Mouse (Mus musculus) heart, embryonic 13.5 days (tissue): Measurements from ENCODE around the gene Pdzd8. TPM values are rescaled to one million over a fixed set of nuclear protein-coding genes. Genes with fewer than 3 reads are reported as not detected.
A peak's percentile ranks its signal among the peaks of the same experiment; 100 is the strongest.

Experiments used
- ATAC-seq: fragments of 200-750 bp; cut with Nextera tagmentation; 2 replicates; pipeline ENCODE4 v1.8.0; 2017; ENCODE audit warnings: moderate TSS enrichment; ENCODE audit not compliant: insufficient number of reproducible peaks, low FRiP score, low TSS enrichment; ENCODE audit errors: extremely low read depth
- H3K27ac ChIP-seq: fragments of 300-500 bp; sonication (generic); replicated peaks from 2 replicates; pipeline ENCODE4 v1.5.1; 2015; ENCODE audit warnings: moderate library complexity, mild to moderate bottlenecking, inconsistent platforms
- H3K27me3 ChIP-seq: fragments of 300-500 bp; sonication (generic); replicated peaks from 2 replicates; pipeline ENCODE4 v1.6.1; 2015; ENCODE audit warnings: mild to moderate bottlenecking, inconsistent platforms
- H3K36me3 ChIP-seq: fragments of 300-500 bp; sonication (generic); 2 replicates; pipeline ENCODE4 v1.6.1; 2015; ENCODE audit warnings: mild to moderate bottlenecking, inconsistent platforms
- H3K4me1 ChIP-seq: fragments of 300-500 bp; sonication (generic); 2 replicates; pipeline ENCODE4 v1.6.1; 2015; ENCODE audit warnings: inconsistent platforms
- H3K4me2 ChIP-seq: fragments of 300-500 bp; sonication (generic); 2 replicates; pipeline ENCODE4 v1.6.1; 2015; ENCODE audit warnings: inconsistent platforms, mild to moderate bottlenecking, moderate library complexity
- H3K4me3 ChIP-seq: fragments of 300-500 bp; sonication (generic); 2 replicates; pipeline ENCODE4 v1.5.1; 2015; ENCODE audit warnings: moderate library complexity, mild to moderate bottlenecking, inconsistent platforms
- H3K9ac ChIP-seq: fragments of 300-500 bp; sonication (generic); 2 replicates; pipeline ENCODE4 v1.6.1; 2015; ENCODE audit warnings: inconsistent platforms, mild to moderate bottlenecking, moderate library complexity
- H3K9me3 ChIP-seq: fragments of 300-500 bp; sonication (generic); 2 replicates; pipeline ENCODE4 v1.6.1; 2016; ENCODE audit warnings: inconsistent platforms
- WGBS: fragments of 180-500 bp; shearing (Covaris S2); methylation state at CpG from one replicate; pipeline ENCODE4 v1.1.7; 2015; ENCODE audit warnings: mixed read lengths; 5-methylcytosine and 5-hydroxymethylcytosine counted together
- polyA plus RNA-seq: library from polyadenylated mRNA; unstranded; fragments of >200 nt; fragmentation: Nextera tagmentation; extraction: Ambion mirVana; gene quantifications from 2 replicates; pipeline ENCODE4 v1.2.1, GENCODE M21; 2015

Pdzd8 gene
- polyA plus RNA-seq, 1 experiment from 2014 or later = 7.0 TPM

DNA sequence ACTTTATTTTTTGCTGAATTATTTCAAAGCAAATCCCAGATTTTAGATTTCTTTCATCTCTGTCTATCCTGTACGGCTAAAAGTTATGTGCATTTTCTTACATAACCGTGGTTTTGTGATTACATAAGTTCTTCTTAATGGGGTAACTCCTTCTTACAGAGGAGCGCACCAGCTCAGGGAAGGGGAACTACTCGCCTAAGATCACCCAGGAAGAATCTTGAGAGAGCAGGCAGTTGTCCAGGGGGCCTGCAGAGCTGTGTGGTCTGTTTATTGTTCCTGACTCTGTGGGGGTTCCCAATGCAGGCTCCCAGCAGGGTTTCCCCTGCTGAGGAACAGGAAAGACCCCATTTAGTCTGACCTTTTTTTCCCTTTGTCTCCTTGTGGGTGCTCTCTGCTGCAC lies 27.3 kb upstream of the Pdzd8 start:
- Histone ChIP-seq H3K4me1 (no peaks in the 10 kb centered on the region), H3K27me3 (peaks cover 3% of the 10 kb centered on the region; the same call in 1 of the 2 replicates), H3K9me3 (0 out of 2 replicates have a peak, but pooled peaks cover 5% of the 10 kb centered on the region), H3K36me3 (no peaks in the 10 kb centered on the region), H3K27ac (no peak overlapping the region), H3K9ac (no peak overlapping the region), H3K4me2 (no peak overlapping the region), H3K4me3 (no peak overlapping the region)
- WGBS = 71% methylated on average over 4 of the region's 4 CpGs
- no peak for ATAC-seq

DNA sequence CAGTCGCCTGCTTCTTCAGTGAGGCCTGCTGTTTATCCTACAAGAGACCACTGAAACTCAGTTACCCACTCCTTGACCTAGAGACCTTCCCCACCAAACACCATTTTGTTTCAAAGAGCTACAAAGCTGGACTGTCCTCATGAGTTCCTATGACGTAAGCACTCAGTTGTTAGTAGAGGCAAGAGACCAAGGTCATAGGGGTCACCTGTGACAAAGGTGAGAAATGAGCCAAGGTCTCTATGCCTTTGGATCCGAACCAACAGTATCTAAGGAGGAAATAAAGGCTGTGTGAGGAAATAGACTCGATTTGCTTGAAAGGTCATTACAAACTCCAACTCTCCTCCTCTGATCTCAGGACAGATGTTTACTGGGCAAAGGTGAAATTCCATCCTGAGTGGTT lies 25.4 kb upstream of the Pdzd8 start:
- ATAC-seq = no peak
- no peak overlapping the region for H3K27ac ChIP-seq
- H3K27me3 ChIP-seq = peaks cover 6% of the 10 kb centered on the region; the same call in 1 of the 2 replicates
- WGBS = 73% methylated on average over 4 of the region's 4 CpGs
- no peak overlapping the region for H3K9ac ChIP-seq
- no peaks in the 10 kb centered on the region for H3K4me1 ChIP-seq
- H3K36me3 ChIP-seq = no peaks in the 10 kb centered on the region
- H3K4me2 ChIP-seq = no peak overlapping the region
- no peak overlapping the region for H3K4me3 ChIP-seq
- 0 out of 2 replicates have a peak, but pooled peaks cover 5% of the 10 kb centered on the region for H3K9me3 ChIP-seq

DNA sequence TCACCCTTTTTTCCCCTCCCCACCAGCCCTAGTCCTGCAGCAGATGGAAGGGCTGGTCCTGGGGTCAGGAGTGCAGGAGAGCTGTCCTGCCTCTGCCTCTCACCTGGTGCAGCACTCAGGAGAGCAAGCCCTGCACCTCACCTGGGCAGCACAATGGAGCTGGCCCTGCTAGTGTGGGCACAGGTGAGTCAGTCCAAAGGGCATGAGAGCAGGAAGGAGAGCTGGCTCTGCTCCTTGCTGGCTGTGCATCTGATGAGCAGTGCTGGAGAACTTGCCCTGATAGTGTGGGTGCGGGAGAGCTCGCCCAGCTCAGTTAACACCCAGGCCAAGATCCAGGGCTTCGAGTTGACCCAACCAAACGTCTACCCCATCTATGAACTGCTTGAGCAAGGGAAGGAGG lies 22.3 kb upstream of the Pdzd8 start:
- Histone ChIP-seq H3K4me1 (no peaks in the 10 kb centered on the region), H3K4me3 (no peak overlapping the region), H3K36me3 (no peaks in the 10 kb centered on the region), H3K9me3 (no peaks in the 10 kb centered on the region), H3K9ac (no peak overlapping the region), H3K4me2 (no peak overlapping the region), H3K27ac (no peak overlapping the region), H3K27me3 (peaks cover 15% of the 10 kb centered on the region; the same call in 1 of the 2 replicates)
- ATAC-seq = no peak
- WGBS = 78% methylated on average over 4 of the region's 4 CpGs

DNA sequence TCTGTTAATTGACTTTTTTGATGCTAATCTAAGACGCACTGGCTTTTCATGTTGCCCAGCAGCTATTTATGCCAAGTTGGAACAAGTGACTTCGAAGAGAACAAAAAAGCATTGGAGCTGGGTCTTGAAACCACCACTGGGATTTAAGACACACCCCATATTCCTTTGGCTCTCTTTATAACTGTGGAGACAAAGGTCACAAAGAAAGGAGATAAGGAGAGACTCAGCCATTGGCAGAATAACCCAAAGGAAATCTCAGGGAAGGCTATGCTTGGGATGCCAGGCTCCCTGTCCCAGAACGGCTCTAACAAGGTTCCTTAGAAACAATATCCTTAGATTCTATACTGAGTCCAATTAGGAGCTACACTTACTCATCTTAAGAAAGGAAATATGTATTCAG lies 21.1 kb upstream of the Pdzd8 start:
- Histone ChIP-seq H3K27ac (no peak overlapping the region), H3K9me3 (no peaks in the 10 kb centered on the region), H3K4me3 (no peak overlapping the region), H3K4me1 (no peaks in the 10 kb centered on the region), H3K27me3 (peaks cover 24% of the 10 kb centered on the region), H3K4me2 (no peak overlapping the region), H3K36me3 (no peaks in the 10 kb centered on the region), H3K9ac (no peak overlapping the region)
- no peak for ATAC-seq
- WGBS = 75% methylated on average over 3 of the region's 3 CpGs

DNA sequence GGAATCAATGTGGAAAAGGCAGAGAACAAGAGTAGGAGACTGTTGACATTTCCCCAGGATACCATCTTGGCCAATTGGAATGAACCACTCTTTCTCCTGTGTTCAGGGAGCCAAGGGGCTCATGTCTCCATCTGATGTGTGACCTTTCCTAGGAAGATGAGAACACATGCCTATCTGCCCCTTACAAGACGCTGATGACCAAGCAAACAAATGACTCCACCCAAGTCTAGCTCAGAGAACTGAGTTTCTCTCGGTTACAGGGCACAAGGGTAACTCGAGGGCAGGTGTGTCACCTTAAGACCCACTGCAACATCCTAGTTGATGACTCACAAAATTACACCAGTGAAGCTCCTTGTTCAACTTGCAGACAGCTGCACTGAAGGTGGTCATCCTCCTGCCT lies 18.1 kb upstream of the Pdzd8 start:
- Histone ChIP-seq H3K4me3 (no peak overlapping the region), H3K4me2 (no peak overlapping the region), H3K36me3 (no peaks in the 10 kb centered on the region), H3K27me3 (peaks cover 42% of the 10 kb centered on the region), H3K9ac (no peak overlapping the region), H3K27ac (no peak overlapping the region), H3K9me3 (no peaks in the 10 kb centered on the region), H3K4me1 (no peaks in the 10 kb centered on the region)
- whole genome bisulfite sequencing = 73% methylated on average over 3 of the region's 3 CpGs
- ATAC-seq = no peak; the same call in 1 of the 2 replicates

DNA sequence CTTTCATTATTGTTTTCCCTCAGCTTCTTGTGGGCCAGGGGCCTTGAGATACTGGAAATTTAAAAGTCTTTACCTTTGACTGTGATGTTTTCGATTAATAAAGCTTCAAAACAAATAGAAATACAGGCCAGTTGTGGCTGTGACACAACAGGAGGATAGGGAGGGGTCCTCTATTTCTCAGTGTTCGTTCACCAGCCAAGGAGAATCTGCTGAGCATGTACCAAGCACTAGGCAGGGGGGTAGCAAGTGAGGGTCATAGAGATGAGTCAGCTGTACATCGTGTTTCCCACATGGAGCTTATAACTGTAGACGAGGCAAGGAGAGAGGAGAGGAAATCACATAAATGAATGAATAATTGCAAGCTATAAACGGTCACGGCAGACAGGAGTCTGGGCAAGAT lies 17.1 kb upstream of the Pdzd8 start:
- Histone ChIP-seq H3K9ac (no peak overlapping the region), H3K4me1 (no peaks in the 10 kb centered on the region), H3K4me3 (no peak overlapping the region), H3K4me2 (no peak overlapping the region), H3K27ac (no peak overlapping the region), H3K9me3 (no peaks in the 10 kb centered on the region), H3K27me3 (peaks cover 41% of the 10 kb centered on the region), H3K36me3 (no peaks in the 10 kb centered on the region)
- WGBS = 72% methylated on average over 6 of the region's 6 CpGs
- ATAC-seq = no peak

DNA sequence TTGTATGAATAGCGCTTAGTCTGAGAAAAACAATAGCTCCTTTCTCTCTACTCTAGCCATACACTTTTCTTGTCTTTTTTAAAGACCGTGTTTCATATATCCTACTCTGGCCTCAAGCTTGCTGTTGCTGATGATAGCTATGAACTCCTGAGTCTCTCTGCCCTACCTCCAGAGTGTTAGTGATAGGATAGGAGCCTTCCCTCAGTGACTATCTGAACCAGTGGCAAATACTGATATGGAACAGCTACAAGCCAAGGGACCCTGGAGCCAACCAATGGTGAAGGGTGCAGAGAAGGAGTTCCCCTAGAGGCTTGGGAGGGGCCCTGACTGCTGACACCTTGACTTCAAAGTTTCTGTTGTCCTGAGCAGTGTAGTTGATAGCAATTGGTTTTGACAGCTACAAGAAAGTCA lies 14.9 kb upstream of the Pdzd8 start:
- Histone ChIP-seq H3K4me2 (no peak overlapping the region), H3K9me3 (no peaks in the 10 kb centered on the region), H3K36me3 (no peaks in the 10 kb centered on the region), H3K27me3 (peaks cover 51% of the 10 kb centered on the region), H3K9ac (no peak overlapping the region), H3K27ac (no peak overlapping the region), H3K4me3 (no peak overlapping the region), H3K4me1 (peaks cover 10% of the 10 kb centered on the region)
- WGBS = 55% methylated on average over 2 of the region's 2 CpGs
- no peak for ATAC-seq

DNA sequence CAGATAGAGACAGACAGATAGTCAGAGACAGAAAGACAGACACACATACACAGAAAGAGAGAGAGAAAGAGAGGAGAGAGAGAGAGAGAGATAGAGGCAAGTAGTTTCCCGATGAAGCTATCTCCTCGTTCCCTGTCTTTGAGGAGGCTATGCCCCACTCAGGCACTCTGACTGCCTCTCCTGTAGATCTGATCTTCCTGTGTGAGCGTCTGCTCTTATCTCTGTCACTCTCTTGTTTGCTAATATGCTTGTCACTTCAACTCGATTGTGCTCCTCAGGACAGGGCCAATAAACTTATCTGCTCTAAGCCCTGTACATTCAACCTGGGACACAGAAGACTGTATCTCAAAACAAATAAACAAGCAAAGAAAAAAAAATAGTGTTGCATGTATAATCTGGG lies 13.6 kb upstream of the Pdzd8 start:
- no peak overlapping the region for H3K27ac ChIP-seq
- H3K27me3 ChIP-seq = peaks cover 51% of the 10 kb centered on the region
- WGBS = 12% methylated on average over 4 of the region's 4 CpGs
- H3K4me3 ChIP-seq = no peak overlapping the region
- H3K9ac ChIP-seq = no peak overlapping the region
- no peak for ATAC-seq
- peaks cover 19% of the 10 kb centered on the region for H3K4me1 ChIP-seq
- H3K9me3 ChIP-seq = no peaks in the 10 kb centered on the region
- no peaks in the 10 kb centered on the region for H3K36me3 ChIP-seq
- H3K4me2 ChIP-seq = no peak overlapping the region

DNA sequence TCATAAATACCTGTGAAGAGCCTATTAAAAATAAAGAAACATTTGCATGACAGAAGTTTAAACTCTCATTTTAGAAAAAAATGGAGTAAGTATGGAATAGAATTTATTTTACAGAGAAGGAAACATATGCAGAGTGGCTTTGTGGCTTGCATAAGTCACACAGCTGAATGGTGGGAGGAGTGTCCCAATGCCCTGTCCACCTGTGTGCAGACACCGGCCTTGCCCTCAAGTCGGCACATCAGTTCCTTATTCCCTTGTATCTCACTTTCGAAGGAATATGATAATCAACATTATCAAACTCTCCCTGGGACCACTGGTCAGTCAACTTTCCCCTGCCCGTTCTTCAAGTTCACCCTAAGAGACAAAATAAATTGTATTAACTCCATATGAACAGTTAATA lies 12.3 kb upstream of the Pdzd8 start:
- Histone ChIP-seq H3K9ac (no peak overlapping the region), H3K27ac (no peak overlapping the region), H3K4me3 (no peak overlapping the region), H3K9me3 (no peaks in the 10 kb centered on the region), H3K4me1 (peaks cover 19% of the 10 kb centered on the region), H3K27me3 (peaks cover 55% of the 10 kb centered on the region), H3K36me3 (no peaks in the 10 kb centered on the region), H3K4me2 (no peak overlapping the region)
- WGBS = 81% methylated on average over 4 of the region's 4 CpGs
- no peak for ATAC-seq

DNA sequence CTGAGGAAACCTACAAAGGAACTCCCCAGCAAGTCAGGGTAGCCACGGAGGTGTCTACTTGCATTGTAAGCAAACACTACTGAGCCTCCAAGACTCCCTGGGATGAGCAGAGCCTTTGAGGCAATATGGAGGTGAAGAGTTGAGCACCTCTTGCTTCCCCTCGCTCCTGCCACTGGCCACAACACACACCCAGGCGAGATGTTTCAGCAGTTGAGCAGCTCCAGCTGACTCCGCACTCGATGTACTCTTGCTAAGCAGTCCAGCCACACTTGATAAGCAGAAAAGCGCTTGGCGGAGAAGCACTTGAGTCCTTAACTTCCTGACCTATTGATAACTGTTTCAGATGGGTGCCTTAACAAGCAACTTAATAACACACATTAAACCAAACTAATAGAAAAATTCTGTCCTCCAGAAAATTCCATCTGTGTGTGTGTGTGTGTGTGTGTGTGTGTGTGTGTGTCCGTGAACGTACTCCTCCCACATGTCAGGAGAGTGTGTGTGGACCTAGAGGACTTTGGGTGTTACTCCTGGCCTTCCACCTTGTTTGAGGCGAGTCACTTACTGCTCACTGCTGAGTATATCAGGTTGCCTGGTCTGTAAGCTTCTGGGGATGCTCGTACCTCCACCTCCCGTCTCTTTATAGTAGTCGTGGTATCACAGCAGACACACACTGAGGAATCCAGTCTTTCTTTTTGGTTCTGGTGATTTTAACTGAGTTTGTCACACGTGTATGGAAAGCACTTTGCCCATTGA lies 11.4 kb upstream of the Pdzd8 start:
- H3K9me3 ChIP-seq = no peaks in the 10 kb centered on the region
- H3K36me3 ChIP-seq = no peaks in the 10 kb centered on the region
- WGBS = 36% methylated on average over 14 of the region's 14 CpGs
- peaks cover 58% of the 10 kb centered on the region for H3K27me3 ChIP-seq
- no peak overlapping the region for H3K4me3 ChIP-seq
- ATAC-seq = no peak
- H3K4me1 ChIP-seq = peaks cover 26% of the 10 kb centered on the region
- H3K9ac ChIP-seq = no peak overlapping the region
- peak overlapping the region; percentile 29; the same call in 1 of the 2 replicates for H3K4me2 ChIP-seq
- H3K27ac ChIP-seq = no peak overlapping the region

DNA sequence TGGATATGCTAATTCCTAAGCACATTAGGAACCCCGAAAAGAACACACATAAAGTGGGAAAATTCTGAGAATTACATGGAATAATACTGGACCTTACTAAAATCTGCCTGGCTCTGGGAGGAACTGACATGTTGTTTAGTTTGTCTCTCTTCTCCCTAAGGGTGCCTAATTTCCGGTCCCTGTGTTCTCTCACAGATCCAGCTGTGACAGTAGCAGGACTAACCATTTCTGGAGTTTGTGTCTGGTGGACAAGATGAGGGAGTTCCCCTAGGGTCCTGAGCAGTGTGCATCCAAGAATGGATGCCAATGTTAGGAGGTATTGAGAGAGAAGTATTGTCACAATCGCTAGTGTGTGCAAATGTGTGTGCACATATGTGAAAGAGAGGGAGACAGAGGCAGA lies 10.8 kb upstream of the Pdzd8 start:
- WGBS = 68% methylated on average over 3 of the region's 3 CpGs

DNA sequence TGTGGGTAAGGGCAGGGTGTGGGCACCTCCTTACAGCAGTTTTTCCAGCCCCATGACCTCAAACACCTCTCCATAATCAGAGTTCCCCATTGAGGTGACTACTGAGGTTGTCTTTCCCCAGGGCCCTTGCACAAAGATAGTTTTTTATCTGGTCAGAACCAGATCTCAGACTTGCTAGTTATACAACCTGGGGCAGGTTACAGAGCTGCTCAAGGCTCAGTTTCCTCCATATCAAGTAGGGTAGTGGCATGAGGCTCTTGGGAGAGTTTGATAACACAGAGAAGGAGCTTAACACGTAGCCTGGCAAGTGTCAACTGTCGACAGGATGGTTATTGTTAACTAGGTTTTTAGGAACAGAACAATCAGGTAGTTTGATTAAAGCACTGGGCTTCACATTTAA lies 9.3 kb upstream of the Pdzd8 start:
- Histone ChIP-seq H3K4me2 (no peak overlapping the region), H3K27me3 (peaks cover 61% of the 10 kb centered on the region)
- WGBS = 13% methylated on average over 2 of the region's 2 CpGs

More for the DNA sequence above, 10.8 kb upstream of the Pdzd8 start:
- H3K4me3 ChIP-seq = no peak overlapping the region
- ATAC-seq = no peak
- H3K9ac ChIP-seq = no peak overlapping the region
- H3K9me3 ChIP-seq = no peaks in the 10 kb centered on the region
- H3K27me3 ChIP-seq = peaks cover 58% of the 10 kb centered on the region
- H3K4me1 ChIP-seq = peaks cover 26% of the 10 kb centered on the region
- no peaks in the 10 kb centered on the region for H3K36me3 ChIP-seq
- peak overlapping the region; percentile 29; the same call in 1 of the 2 replicates for H3K4me2 ChIP-seq
- no peak overlapping the region for H3K27ac ChIP-seq

More for the DNA sequence above, 9.3 kb upstream of the Pdzd8 start:
- Histone ChIP-seq H3K9ac (no peak overlapping the region), H3K4me1 (peaks cover 26% of the 10 kb centered on the region), H3K9me3 (no peaks in the 10 kb centered on the region), H3K27ac (no peak overlapping the region), H3K36me3 (no peaks in the 10 kb centered on the region), H3K4me3 (no peak overlapping the region)
- no peak for ATAC-seq
